Mouse (Mus musculus) neural tube, embryonic 14.5 days (tissue): ENCODE data around the gene Tnrc6b. TPM values are rescaled to one million over a fixed set of nuclear protein-coding genes. Genes with fewer than 3 reads are reported as not detected.
"Not testable (repeated sequence)": the region's sequence is repeated elsewhere in the genome, so short reads cannot be mapped to it uniquely, and the experiment has no call there.

ENCODE experiments used
- ATAC-seq: fragments of 200-750 bp; cut with Nextera tagmentation; 2 replicates; pipeline ENCODE4 v1.8.0; 2017; ENCODE audit warnings: low read depth, mild to moderate bottlenecking, moderate TSS enrichment, moderate library complexity
- H3K27ac ChIP-seq: fragments of 300-500 bp; sonication (generic); 2 replicates; pipeline ENCODE4 v1.5.1; 2014; ENCODE audit warnings: low read depth, mild to moderate bottlenecking, control low read depth, low read length, moderate library complexity, mixed read lengths
- H3K27me3 ChIP-seq: fragments of 300-500 bp; sonication (generic); 2 replicates; pipeline ENCODE4 v1.6.1; 2014; ENCODE audit warnings: low read length; ENCODE audit not compliant: control insufficient read depth, insufficient read depth
- H3K36me3 ChIP-seq: fragments of 300-500 bp; sonication (generic); 2 replicates; pipeline ENCODE4 v1.6.1; 2014; ENCODE audit warnings: low read length, mixed read lengths; ENCODE audit not compliant: control insufficient read depth, insufficient read depth
- H3K4me1 ChIP-seq: fragments of 300-500 bp; sonication (generic); 2 replicates; pipeline ENCODE4 v1.6.1; 2014; ENCODE audit warnings: low read length; ENCODE audit not compliant: control insufficient read depth, insufficient read depth
- H3K4me2 ChIP-seq: fragments of 300-500 bp; sonication (generic); 2 replicates; pipeline ENCODE4 v1.6.1; 2014; ENCODE audit warnings: mild to moderate bottlenecking, low read depth, low read length, control low read depth
- H3K4me3 ChIP-seq: fragments of 300-500 bp; sonication (generic); 2 replicates; pipeline ENCODE4 v1.5.1; 2014; ENCODE audit warnings: low read depth, low read length, control low read depth, mixed read lengths
- H3K9ac ChIP-seq: fragments of 300-500 bp; sonication (generic); replicated peaks from 2 replicates; pipeline ENCODE4 v1.6.1; 2014; ENCODE audit warnings: low read depth, mild to moderate bottlenecking, control low read depth, low read length, mixed read lengths
- H3K9me3 ChIP-seq: fragments of 300-500 bp; sonication (generic); 2 replicates; pipeline ENCODE4 v1.6.1; 2016; ENCODE audit warnings: low read length; ENCODE audit not compliant: control insufficient read depth
- WGBS: fragments of 180-500 bp; shearing (Covaris S2); extraction: QIAGEN DNeasy Blood & Tissue Kit; methylation state at CpG from one replicate; pipeline ENCODE4 v1.1.7; 2014; 5-methylcytosine and 5-hydroxymethylcytosine counted together
- polyA plus RNA-seq: library from polyadenylated mRNA; unstranded; fragments of >200 nt; fragmentation: Nextera tagmentation; extraction: Ambion mirVana; gene quantifications from 2 replicates; pipeline ENCODE4 v1.2.1, GENCODE M21; 2014

The Tnrc6b gene
- polyA plus RNA-seq, 1 experiment from 2014 or later: 26.5 TPM

- WGBS: 48% methylated on average over 14 of the region's 16 CpGs
- Histone ChIP-seq H3K36me3 (peaks cover 48% of the 10 kb centered on the region), H3K9ac (no peak overlapping the region), H3K27me3 (no peaks in the 10 kb centered on the region), H3K4me2 (no peak overlapping the region), H3K4me1 (no peaks in the 10 kb centered on the region), H3K4me3 (no peak overlapping the region), H3K27ac (no peak overlapping the region), H3K9me3 (no peaks in the 10 kb centered on the region)
- no peak for ATAC-seq
Observed at GRCm38 (mm10) chr15:80930048-80930571, 219.0 kb downstream of the Tnrc6b start.

DNA sequence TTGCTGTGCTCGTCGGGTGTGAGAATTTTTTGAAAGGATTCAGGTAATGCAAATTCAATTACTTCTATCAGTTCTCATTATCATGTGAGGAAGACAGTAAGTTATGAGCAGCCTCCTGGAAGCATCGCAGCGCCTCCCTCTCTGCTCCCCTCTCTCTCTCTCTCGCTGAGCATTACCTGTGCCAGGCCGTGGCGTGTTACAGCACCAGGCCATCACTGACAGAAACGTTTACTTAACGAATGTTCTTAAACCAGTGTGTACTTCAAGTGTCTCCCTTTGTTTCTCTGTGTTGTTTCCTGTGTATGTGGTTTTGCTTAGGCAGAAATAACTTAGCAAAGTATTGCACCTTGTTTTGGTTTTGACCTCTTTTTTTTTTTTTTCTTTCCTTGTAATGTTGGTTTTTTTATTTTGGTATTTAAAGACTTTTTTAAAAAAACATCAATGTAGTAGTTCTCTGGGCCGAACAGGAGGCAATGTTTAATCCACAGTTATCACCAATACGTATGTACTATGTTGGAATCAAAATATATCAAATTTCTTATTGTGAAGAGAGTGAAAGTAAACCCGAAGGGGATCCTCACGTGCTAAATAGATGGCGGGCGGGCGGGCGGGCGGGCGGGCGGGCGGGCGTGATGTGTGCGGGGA is 219.7 kb downstream of the Tnrc6b start:
- H3K9me3 ChIP-seq, ATAC-seq, H3K27me3 ChIP-seq, H3K9ac ChIP-seq, H3K4me1 ChIP-seq, H3K4me3 ChIP-seq, H3K4me2 ChIP-seq, H3K27ac ChIP-seq: not testable (repeated sequence)
- H3K36me3 ChIP-seq: peaks cover 48% of the 10 kb centered on the region
- WGBS: 92% methylated on average over 23 of the region's 23 CpGs

- 94% methylated on average over 9 of the region's 9 CpGs for WGBS
- no peaks in the 10 kb centered on the region for H3K4me1 ChIP-seq
- ATAC-seq: no peak
- H3K4me2 ChIP-seq: no peak overlapping the region
- no peak overlapping the region for H3K27ac ChIP-seq
- no peak overlapping the region for H3K9ac ChIP-seq
- no peak overlapping the region for H3K4me3 ChIP-seq
- no peaks in the 10 kb centered on the region for H3K27me3 ChIP-seq
- H3K9me3 ChIP-seq: no peaks in the 10 kb centered on the region
- peaks cover 46% of the 10 kb centered on the region for H3K36me3 ChIP-seq
Observed at GRCm38 (mm10) chr15:80931345-80931960, 220.3 kb downstream of the Tnrc6b start.

DNA sequence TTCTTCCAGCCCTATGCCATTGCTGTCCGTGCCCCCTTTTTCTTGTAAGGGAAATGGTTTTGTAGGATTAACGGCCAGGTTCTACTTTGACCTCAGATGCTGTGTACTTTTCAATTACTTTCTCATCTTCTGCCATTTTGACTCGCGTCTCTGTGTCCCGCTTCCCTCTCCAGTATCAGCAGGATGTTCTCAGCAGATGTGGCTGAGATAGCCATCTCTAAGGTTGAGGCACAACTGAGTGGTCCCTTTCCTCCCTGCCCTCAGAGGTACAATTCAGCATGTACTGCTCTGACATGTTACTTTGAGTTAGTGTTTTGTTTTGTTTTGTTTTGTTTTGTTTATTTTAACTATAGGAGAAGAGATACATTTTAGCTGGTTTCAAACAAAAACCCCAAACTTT is 223.7 kb downstream of the Tnrc6b start:
- H3K4me1 ChIP-seq: no peaks in the 10 kb centered on the region
- H3K9ac ChIP-seq: no peak overlapping the region
- H3K36me3 ChIP-seq: peaks cover 24% of the 10 kb centered on the region
- H3K27ac ChIP-seq: no peak overlapping the region
- ATAC-seq: no peak
- H3K9me3 ChIP-seq: no peaks in the 10 kb centered on the region
- H3K4me3 ChIP-seq: no peak overlapping the region
- WGBS: 96% methylated on average over 5 of the region's 5 CpGs
- H3K4me2 ChIP-seq: no peak overlapping the region
- no peaks in the 10 kb centered on the region for H3K27me3 ChIP-seq

GRCm38 (mm10) chr15:80936686-80937085 is 225.6 kb downstream of the Tnrc6b start:
- Histone ChIP-seq H3K9me3 (no peaks in the 10 kb centered on the region), H3K36me3 (peaks cover 16% of the 10 kb centered on the region), H3K27me3 (no peaks in the 10 kb centered on the region), H3K4me3 (no peak overlapping the region), H3K9ac (no peak overlapping the region), H3K27ac (no peak overlapping the region), H3K4me2 (no peak overlapping the region), H3K4me1 (no peaks in the 10 kb centered on the region)
- WGBS: 89% methylated on average over 3 of the region's 3 CpGs
- ATAC-seq: no peak

DNA sequence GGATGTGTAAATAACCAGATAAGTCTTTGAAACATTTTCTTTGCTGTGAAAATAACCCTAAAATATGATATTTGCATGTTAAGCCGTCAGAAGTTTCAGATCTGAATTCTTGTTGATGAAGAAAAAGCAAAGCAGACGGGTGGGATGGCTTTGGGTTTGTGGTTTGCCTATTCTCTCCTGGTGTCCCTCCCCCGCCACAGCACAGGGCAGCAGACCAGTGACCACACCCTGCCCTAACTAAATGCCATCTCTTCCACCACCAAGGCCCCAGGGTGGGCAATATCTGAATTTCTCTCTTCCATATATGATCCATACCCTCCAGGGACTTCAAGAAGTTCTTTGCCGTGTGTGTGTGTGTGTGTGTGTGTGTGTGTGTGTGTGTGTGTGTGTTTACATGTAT is 227.5 kb downstream of the Tnrc6b start:
- no peak overlapping the region for H3K4me3 ChIP-seq
- H3K36me3 ChIP-seq: 0 out of 2 replicates have a peak, but pooled peaks cover 7% of the 10 kb centered on the region
- no peaks in the 10 kb centered on the region for H3K9me3 ChIP-seq
- no peaks in the 10 kb centered on the region for H3K27me3 ChIP-seq
- 86% methylated on average over 4 of the region's 4 CpGs for WGBS
- ATAC-seq: no peak
- no peak overlapping the region for H3K27ac ChIP-seq
- H3K4me2 ChIP-seq: no peak overlapping the region
- H3K9ac ChIP-seq: no peak overlapping the region
- H3K4me1 ChIP-seq: no peaks in the 10 kb centered on the region

- no peak overlapping the region for H3K9ac ChIP-seq
- 92% methylated on average over 5 of the region's 5 CpGs for WGBS
- no peak overlapping the region for H3K4me3 ChIP-seq
- no peak for ATAC-seq
- H3K27ac ChIP-seq: no peak overlapping the region
- H3K27me3 ChIP-seq: no peaks in the 10 kb centered on the region
- H3K4me1 ChIP-seq: no peaks in the 10 kb centered on the region
- no peaks in the 10 kb centered on the region for H3K9me3 ChIP-seq
- H3K36me3 ChIP-seq: 0 out of 2 replicates have a peak, but pooled peaks cover under 1% of the 10 kb centered on the region
- no peak overlapping the region for H3K4me2 ChIP-seq
Observed at GRCm38 (mm10) chr15:80939401-80939800, 228.3 kb downstream of the Tnrc6b start.

- no peak overlapping the region for H3K4me3 ChIP-seq
- H3K36me3 ChIP-seq: no peaks in the 10 kb centered on the region
- no peaks in the 10 kb centered on the region for H3K27me3 ChIP-seq
- H3K9ac ChIP-seq: no peak overlapping the region
- no peaks in the 10 kb centered on the region for H3K9me3 ChIP-seq
- WGBS: 92% methylated on average over 6 of the region's 6 CpGs
- no peak for ATAC-seq
- H3K4me2 ChIP-seq: no peak overlapping the region
- H3K27ac ChIP-seq: no peak overlapping the region
- H3K4me1 ChIP-seq: no peaks in the 10 kb centered on the region
Observed at GRCm38 (mm10) chr15:80941468-80942040, 230.4 kb downstream of the Tnrc6b start.

DNA sequence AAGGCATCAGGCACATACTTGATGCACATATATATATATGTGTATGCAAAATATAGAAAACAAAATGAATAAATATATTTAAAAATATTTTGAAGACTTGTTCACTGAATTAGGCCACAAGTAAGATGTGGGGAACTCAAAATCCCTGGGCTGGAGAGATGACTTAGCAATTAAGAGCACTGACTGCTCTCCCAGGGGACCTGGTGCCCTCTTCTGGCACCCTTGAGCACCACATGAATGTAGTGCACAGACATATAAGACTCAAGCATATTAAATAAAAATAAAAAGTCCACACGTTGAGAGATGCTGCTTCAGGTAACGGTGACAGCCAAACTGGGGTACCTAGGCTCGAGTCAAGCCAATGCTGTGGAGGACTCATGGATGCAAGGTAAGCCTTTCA is 234.7 kb downstream of the Tnrc6b start:
- Histone ChIP-seq H3K4me3 (no peak overlapping the region), H3K4me1 (peaks cover 7% of the 10 kb centered on the region; the same call in 1 of the 2 replicates), H3K4me2 (no peak overlapping the region), H3K27me3 (no peaks in the 10 kb centered on the region), H3K9me3 (no peaks in the 10 kb centered on the region), H3K9ac (no peak overlapping the region), H3K27ac (no peak overlapping the region), H3K36me3 (no peaks in the 10 kb centered on the region)
- no peak for ATAC-seq
- WGBS: 59% methylated on average over 3 of the region's 3 CpGs
